Mouse (Mus musculus): ENCODE measurements around the gene Ciz1.

Gene Ciz1

DNA sequence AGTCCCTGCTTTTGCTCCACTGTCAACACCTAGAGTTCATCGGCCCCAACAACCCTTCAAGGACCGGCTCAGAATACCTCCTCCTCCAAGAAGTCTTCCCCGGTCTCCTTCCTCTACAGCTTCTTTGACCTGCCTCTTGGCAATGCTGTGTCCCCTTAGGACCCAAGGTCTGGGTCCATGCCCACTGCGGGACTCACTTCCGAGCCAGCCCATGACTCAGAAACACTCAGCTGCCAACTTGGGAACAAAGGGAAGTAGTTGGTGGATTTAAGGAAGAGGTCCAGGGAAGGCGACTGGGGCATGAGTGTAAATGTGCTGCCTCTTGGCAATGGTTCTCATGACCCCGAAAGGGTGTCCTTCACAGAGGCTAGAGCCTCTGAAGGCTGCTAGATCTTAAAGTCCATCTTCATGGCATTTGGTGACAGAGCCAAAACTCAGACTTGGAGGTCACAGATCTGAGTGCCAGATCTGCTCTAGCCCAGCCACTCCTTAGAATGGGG lies 27.9 kb downstream of the Ciz1 start:
- DNase-seq (ENCODE audit: low spot score in 2 of 2): no peak

DNA sequence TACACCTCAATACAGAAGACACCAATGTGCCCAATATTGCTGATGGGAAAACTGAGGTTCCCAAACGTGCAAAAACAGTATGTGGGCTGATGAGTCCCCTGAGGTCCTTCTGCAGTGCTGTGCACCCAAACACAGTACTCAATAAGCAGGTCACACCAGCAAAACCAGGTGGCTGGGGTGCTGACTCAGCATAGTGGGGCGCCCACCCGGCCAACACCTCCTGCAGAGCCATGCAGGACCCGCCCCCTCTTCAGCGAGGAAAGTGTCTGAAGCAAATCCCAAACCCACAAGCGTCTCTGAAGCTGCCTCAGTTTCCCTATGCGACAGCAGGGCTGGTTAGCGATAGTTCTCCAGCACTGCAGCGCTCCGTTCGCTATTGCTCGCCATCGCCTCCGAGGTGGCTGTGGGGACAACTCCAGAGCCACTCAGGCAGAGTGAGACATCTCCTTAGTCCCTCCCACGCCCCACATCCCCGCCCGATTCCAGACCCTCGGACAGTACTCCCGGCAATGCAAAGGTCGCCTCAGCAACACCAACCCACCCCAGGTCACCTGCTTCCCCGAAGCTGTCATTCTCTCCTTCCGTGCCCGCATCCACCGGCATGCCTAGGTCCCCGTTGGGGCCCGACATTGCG lies 29.1 kb downstream of the Ciz1 start:
- no peak for DNase-seq (ENCODE audit: low spot score in 2 of 2)

DNA sequence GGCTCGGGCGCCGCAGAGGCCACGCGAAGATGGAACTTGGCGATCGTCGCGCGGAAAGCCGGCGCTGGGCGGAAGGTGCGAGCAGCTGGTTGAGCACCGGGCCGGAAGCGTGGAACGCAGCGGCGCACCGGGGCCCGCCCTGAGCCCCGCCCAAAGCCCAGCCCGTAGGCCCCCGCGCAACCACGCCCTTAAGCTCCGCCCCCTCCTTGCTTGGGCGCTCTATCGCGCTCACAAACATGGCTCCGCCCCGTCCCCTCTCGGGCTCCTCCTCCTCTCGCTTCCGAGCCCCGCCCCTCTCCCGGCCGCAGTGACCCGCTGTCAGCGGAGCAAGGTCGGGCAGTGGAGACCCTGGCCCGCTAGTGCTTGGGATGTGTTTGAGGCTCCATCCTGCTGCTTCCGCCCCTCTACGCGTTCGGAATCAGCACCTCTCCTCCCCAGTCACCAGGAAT lies 29.7 kb downstream of the Ciz1 start, which contains the start of gene 1110008P14Rik:
Gene 1110008P14Rik, minus strand, starts transcription at position 164 of the 449 bp plus-strand sequence.
- peak; percentile 87 to 92 for DNase-seq (ENCODE audit: low spot score in 2 of 2)

DNA sequence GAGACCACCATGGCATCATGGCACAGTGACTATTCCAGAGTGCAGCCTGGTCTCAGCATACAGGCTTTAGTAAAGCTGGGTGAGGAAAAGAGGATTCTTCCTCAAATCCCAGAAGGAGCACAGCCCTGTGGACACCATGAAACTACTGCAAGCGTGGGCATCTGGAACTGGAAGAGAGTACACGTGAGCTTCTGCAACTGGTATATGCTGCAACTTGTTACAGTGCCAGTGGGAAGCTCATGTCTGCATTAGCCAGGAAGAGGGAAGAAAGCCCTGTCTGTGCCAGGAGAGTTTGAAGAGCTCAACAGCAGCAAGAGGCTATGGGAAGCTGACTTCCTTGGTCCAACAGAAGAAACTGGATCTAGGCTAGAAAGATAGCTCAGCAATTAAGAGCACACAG lies 30.6 kb downstream of the Ciz1 start:
- no peak for DNase-seq (ENCODE audit: low spot score in 2 of 2)

DNA sequence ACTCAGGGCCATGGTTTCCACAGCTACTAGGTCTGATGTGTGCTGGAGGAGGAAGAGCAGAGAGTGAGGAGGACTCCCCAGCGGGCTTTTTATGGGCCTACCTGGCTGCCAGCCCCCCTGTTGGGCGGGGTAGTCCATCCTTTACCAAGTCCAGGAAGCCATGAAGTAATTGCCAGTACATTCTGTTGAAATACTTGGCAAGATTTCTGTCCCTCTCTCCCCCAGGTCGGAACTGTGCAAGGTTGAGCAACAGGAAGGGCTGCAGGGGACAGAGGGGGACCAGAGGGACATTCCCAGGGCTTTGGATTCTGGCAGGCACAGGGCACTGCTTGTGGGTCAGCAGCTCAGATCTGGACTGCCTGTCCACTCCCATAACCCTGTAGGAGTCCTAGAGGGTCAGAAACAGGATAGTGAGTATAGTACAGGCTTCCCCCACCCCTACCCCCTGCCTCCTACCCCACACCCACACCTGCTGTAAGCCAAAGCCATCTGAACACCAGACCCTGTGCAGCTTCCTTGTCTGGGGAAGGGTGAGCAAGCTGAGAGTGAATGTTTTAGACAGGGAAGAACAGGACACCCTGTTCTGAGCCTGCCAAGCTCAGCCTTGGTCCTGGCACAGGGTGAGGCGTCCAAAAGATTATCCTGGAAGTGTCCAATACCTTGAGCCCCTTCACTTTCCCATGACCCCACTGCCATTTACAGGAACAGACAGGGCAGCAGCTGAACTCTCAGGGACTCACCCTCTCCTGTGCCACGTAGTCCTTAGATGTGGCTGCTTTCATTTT lies 35.8 kb downstream of the Ciz1 start, which contains the start of gene Lcn2:
Gene Lcn2, minus strand, starts transcription at position 547 of the 785 bp plus-strand sequence.
- no peak for DNase-seq (ENCODE audit: low spot score in 2 of 2)

DNA sequence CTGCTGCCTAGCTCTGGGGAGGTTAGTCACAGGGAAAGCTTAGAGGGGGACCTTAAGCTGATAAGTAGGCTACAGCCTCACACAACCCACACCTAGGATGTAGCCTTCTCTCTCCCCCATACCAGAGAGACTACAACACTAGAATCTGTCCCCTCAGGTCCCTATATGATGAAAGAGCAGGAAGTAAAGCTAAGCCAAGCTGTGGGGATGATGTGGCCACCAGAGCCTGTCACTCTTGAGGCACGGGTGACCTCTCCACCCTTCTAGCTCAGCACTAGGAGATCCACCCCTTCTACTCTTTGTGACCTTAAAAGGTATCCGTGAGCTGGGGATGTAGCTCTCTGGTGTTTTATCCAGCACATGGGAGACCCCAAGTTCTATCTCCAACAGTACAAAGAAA lies 37.0 kb downstream of the Ciz1 start:
- DNase-seq (ENCODE audit: low spot score in 2 of 2): no peak

DNA sequence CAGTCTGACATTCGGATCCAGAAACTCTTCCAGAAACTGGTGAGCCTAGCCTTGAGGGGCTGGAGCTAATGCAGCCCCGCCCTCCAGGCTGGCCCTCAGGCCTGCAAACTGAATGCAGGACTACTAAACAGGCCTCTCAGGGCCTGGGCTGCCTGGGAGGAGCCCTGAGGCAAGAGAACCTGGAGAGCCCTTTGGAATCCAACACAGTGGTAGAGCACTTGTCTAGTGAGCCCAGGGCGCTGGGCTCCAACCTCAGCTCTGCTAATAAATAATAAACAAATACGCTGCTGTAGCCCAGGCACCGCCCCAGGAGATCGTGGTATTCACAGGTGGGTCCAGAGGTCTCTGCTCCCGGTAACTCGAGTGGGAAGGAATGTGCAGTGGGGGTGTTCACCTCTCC lies 38.7 kb downstream of the Ciz1 start:
- no peak for DNase-seq (ENCODE audit: low spot score in 2 of 2)

DNA sequence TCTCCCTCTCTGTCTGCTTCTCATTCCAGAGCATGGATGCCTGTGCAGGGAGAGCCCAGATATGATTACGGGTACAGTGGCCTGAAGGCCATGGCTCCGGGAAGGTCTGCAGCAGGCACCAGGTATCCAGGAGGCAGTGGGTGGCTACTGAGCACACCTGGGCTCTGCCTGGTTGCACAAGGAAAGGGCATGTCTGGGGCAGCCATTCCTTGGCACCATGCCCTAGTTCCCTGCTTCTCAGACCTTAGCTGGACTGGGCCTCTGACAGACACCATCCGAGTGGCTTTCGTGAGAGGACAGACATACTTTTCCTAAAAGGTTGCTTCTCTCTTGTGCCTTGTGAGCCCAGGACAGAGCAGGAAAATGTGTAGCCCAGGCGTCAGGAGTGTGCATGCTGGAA lies 39.9 kb downstream of the Ciz1 start:
- no peak for DNase-seq (ENCODE audit: low spot score in 2 of 2)

DNA sequence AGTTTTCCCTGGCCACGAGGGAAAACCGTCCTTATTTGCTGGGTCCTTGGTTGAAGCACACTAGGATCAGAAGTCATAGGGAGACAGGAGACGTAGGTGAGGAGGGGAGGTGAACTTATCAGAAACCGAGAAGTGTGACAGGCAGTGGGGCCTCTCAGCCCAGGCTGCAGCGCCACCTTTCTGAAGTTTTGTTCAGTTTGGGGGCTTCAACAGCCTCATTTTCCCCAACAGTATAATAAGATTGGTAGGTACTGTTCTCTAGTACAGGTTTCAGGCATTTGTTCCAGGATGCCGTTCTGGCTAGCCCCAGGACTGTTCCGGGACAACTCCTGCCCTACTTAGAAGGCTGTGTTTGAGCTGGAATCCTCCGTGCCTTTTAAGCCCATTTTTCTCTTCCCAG lies 42.8 kb downstream of the Ciz1 start:
- no peak for DNase-seq (ENCODE audit: low spot score in 2 of 2)

DNA sequence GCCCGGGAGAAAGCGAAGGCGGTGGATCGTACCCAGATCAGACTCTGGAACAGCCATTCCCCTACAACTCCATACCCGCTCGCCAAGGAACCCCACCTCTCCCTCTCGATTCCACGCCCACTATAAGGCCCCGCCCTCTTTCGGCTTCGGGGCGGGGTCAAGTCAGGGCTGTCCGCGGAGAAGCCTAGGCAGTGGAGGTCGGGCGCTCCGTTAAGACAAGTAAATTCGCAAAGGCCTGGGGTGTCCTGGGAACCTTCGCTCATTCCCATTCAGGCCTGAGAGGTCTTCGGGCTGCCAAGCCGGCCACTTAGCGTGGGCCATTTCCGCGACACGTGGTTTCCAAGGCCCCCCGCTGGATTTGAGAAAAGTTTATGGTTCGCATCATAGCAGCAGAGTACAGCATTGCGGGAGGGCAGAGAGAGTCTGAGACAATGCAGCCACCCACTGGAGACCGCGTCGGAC lies 43.4 kb downstream of the Ciz1 start, which contains the start of gene Ptges2:
Gene Ptges2, plus strand, starts transcription at position 413 of the 462 bp plus-strand sequence.
- DNase-seq (ENCODE audit: low spot score in 2 of 2): peak; percentile 84 to 85

DNA sequence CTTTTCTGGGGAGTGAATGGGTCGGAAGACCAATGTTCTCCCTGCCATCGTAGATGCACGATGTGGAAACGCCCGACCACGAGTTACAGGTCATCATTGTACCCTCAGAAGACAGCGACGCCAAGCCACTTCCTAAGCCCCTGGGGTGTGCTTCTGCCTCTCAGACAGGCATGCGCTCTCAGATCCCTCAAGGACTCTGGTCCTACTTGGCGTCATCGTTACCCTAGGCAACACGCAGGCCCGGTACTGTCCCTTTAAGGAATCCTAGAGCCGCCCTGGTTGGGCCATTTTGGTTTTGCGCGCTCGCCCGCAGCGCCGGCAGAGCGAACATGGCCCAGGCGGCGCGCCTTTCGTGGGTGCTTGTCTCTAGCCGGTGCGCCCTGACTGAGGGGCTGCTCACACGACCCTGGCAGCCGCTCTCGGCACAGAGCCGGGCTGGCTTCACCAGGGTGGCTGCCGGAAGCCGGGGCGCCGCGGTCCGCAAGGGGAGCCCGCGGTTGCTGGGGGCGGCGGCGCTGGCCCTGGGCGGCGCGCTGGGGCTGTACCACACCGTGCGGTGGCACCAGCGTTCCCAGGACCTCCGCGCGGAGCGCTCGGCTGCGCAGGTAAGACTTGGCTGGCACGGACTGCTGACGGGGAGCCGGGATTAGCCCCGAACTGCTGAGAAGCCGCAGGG lies 44.0 kb downstream of the Ciz1 start:
- DNase-seq (ENCODE audit: low spot score in 2 of 2): peak; percentile 93 to 94

DNA sequence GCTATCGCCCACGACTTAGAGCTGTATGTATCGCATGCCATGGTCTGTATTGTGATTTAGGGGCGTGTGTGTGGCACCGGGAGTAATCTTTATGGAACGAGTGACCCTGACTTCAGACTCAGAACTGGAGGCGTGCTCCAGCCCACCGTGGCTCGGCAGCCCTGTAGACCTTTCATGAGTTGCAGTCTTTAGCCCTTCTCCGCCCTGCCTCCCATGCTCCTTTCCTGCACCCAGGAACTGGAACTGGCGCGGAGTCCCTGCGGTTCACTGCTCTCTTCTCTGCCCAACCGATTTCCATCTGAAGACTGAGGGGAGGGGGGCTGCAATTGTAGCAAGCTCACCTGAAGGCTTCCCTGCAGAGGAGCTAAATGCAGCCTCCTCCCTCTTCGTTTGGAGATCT lies 44.6 kb downstream of the Ciz1 start:
- DNase-seq (ENCODE audit: low spot score in 2 of 2): no peak

DNA sequence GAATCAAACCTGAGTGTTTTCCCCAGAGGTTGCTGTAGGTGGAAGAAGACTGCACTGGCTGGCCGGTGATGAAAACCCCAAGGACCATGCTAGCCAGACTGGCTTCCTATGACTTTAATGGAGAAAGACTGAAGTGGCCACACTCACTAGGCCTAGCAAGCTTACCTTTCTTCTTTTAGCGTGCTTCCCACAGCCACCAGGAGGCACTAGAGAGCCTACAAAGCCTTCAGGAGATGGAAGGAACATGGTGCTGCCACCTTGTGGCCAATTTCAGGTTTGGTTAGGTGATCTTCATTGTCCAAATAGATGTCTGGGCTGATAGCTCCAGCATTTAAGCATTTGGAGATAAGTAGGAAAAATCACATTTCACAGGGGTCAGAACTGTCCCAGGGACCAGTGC lies 52.5 kb downstream of the Ciz1 start:
- peak; percentile 85 to 86 for DNase-seq (ENCODE audit: low spot score in 2 of 2)

DNA sequence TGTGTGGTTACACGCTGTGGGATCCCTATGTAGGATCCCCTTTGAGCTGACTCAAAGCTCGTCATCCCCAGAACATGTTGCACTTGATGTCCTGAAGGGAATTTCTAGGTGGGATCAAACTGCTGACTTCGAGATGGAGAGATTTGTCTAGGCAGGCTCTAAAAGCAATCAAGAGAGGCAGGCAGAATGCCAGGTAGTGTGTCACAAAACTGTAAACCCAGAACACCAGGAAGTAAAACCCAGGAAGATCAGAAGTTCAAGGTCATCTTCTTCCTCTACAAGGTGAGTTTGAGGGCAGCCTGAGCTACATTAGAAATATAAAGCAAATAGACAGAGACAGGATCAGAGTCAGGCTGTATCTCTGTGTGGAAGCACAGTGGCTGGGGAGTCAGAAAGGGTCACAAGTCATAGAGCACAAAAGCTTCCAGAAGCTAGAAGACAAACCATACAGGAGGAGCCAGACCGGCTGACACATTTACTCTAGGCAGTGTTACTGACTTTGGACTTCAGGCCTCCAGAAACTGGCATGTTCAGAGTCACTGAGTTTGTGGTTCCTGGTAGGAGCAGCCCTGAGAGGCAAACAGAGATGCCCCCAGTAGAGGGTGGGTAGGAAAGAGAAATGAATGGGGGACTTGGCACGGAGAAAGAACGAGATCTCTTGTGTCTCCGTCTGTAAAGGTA lies 55.2 kb downstream of the Ciz1 start:
- no peak for DNase-seq (ENCODE audit: low spot score in 2 of 2)

DNA sequence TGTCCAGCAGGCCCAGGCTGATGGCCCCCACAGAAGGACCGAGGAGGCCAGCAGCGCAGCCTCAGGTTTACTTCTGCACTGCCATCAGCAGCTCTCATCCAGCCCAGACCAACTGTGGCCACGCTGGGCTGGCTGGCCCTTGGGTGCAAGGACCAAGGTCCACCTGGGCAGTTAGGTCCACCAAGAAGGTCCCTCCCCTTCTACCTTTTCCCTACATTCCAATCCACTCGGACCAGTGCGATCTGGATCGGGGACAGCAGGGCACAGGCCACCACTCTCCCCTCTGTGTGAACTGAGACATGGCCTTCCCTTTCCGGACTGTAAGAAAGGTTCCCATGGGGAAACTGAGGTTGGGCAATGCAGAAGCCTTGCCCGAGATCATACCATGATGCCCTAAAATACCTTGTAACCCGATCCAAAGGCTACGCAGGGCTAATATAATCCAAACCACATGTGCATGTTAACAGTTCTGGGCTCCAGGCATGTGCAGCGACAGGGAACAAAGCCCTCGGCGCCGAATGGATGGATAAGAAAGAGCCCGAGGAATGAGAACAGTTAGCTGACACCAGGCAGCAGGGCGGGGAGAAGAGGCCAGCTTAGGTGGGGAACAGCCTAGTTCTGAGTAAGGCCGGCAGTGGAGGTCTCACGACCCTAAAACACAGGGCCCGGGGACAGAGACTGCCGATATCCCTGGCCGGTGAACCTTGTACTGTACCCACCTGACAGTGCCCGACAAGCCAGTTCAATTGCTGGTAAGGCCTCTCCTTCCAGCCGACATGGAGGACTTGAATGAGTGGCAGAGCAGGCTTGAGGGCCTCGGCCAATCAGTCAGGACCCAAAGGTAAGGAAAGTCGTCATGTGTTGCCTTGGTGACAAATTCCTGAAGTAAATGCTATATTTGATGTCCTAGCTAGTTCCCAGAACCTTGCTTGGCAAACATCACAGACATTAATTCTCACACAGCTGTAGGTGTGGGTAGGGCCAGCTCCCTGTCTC lies 56.6 kb downstream of the Ciz1 start:
- DNase-seq (ENCODE audit: low spot score in 2 of 2): no peak

DNA sequence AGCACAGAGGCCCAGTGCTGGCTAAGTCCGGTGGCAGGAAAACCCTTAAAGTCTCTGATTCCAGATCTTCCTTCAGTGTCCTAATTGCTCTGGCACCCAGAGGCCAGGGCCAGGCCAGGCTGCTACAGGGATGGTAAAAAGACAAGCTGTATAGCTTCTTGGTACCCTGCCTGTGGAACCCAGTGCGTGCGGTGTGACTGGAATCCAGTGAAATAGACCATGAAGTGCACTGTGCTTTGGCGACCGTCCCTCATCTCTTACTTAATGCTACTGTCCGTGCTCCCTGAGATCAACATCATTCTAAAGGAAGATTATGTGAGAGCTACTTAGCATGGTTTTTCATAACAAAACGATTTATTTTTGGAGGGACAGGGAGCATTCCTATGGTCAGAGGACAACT lies 59.3 kb downstream of the Ciz1 start:
- DNase-seq (ENCODE audit: low spot score in 2 of 2): no peak

DNA sequence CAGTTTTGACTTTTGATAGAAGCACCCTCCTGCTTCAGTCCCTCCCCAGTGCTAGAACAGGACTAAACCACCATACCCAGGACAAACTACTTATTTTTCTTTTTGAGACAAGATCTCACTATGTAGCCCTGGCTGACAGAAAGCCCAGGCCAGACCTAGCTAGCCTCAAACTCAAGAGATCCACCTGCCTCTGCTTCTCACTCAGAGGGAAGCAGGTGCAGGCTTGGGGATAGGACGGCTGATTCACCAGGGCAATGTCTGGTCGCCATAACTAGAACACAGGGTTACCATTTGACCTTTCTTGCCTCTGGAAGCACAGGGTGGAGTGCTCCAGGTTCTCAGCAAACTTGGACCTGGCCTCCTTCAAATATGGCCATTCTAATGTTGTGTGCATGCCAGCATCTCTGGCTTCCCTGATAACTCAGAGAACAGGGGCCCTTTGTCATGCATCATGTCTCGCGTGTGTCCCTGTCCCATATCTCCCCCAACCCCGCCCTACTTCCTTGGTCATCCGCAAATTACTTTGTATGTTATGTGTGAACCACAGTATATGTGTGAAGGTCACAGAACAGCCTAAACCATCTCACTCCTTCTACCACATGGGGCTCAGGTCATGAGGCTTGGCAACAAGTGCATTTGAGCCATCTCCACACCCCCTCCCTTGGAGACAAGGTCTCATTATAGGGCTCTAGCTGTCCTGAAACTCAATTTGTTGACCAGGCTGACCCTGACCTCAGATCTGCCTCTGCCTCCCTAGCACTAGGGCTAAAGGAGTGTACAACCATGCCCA lies 60.8 kb downstream of the Ciz1 start:
- DNase-seq (ENCODE audit: low spot score in 2 of 2): no peak

DNA sequence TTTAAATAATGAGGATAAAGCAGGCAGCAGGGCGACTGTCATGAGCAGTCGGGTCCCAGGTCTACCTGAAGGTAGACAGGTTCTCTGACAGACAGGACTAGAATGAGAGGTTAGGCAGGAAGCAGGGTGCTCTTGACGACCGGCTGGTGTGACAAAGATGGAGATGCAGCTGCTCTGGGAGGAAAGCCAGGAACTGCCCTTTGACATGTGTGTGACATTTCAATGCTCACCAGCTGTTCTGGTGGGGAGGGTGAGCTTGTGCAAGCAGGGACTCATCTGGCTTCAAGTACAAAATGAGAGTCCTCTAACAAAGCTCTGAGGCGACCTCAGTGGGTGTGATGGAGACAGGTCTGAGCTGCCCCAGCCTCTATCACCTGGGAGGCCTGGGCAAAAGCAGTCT lies 61.8 kb downstream of the Ciz1 start:
- DNase-seq (ENCODE audit: low spot score in 2 of 2): no peak

DNA sequence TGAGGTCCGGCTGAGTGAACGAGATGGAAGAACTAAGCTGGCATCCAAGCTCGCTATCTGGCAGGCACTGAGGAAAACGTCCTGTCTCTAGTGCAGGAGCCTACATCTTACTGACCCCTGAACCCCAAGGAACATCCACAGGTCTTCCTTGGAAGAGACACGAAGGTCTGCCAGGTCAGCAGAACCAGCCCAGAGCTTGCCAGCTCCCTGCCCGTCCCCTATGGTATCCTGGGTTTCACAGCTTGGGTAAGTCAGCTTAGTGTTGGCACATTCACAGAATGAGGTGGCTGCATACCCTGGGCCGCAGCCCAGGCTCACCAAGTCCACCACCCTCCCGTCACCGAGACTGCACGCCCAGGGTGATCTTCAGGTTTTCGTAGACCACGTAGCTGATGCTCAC lies 63.7 kb downstream of the Ciz1 start:
- DNase-seq (ENCODE audit: low spot score in 2 of 2): no peak

DNA sequence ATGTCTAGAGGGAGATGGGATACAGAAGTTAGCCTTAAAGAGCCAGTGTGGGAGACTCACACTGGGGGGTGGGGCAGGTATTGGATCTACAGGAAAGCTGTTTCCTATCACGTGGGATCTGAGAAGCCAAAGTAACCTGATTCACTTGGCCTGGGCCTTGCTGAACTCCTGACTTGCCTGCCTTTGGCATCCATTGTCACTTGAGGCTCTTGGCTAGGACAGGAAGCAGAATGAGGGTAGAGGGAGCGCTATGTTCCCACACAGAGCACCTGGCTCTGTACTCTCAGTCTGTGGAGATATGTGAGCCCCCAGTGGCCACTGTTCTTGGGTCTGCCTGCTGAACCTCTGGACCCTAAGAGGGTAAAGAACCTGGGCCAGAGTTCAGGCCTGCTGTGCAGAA lies 64.4 kb downstream of the Ciz1 start:
- no peak for DNase-seq (ENCODE audit: low spot score in 2 of 2)

Measured in right cerebral cortex, postnatal 36 days (tissue).